Mouse (Mus musculus) midbrain, embryonic 11.5 days (tissue): ENCODE measurements around the gene Gm8890. TPM values are rescaled to one million over a fixed set of nuclear protein-coding genes. Genes with fewer than 3 reads are reported as not detected.
"Not testable (repeated sequence)": the region's sequence is repeated elsewhere in the genome, so short reads cannot be mapped to it uniquely, and the experiment has no call there.

ENCODE experiments used
- ATAC-seq: fragments of 200-750 bp; cut with Nextera tagmentation; 2 replicates; pipeline ENCODE4 v1.8.0; 2017; ENCODE audit warnings: moderate TSS enrichment, moderate library complexity; ENCODE audit not compliant: low FRiP score
- DNase-seq: peaks from one replicate; pipeline ENCODE4 v3.0.0; 2015; ENCODE audit warnings: low spot score; ENCODE audit errors: missing footprints
- H3K27ac ChIP-seq: fragments of 300-500 bp; sonication (generic); 2 replicates; pipeline ENCODE4 v1.5.1; 2014; ENCODE audit warnings: low read depth, low read length
- H3K27me3 ChIP-seq: fragments of 300-500 bp; sonication (generic); 2 replicates; pipeline ENCODE4 v1.6.1; 2014; ENCODE audit warnings: mild to moderate bottlenecking, low read length, moderate library complexity, mixed read lengths; ENCODE audit not compliant: control insufficient read depth, insufficient read depth
- H3K36me3 ChIP-seq: fragments of 300-500 bp; sonication (generic); 2 replicates; pipeline ENCODE4 v1.6.1; 2014; ENCODE audit warnings: mild to moderate bottlenecking, low read length, moderate library complexity, mixed read lengths; ENCODE audit not compliant: control insufficient read depth, insufficient read depth
- H3K4me1 ChIP-seq: fragments of 300-500 bp; sonication (generic); 2 replicates; pipeline ENCODE4 v1.6.1; 2014; ENCODE audit warnings: low read length; ENCODE audit not compliant: control insufficient read depth, insufficient read depth
- H3K4me2 ChIP-seq: fragments of 300-500 bp; sonication (generic); 2 replicates; pipeline ENCODE4 v1.6.1; 2014; ENCODE audit warnings: mild to moderate bottlenecking, moderate library complexity
- H3K4me3 ChIP-seq: fragments of 300-500 bp; sonication (generic); 2 replicates; pipeline ENCODE4 v1.5.1; 2014; ENCODE audit warnings: low read depth, low read length
- H3K9ac ChIP-seq: fragments of 300-500 bp; sonication (generic); 2 replicates; pipeline ENCODE4 v1.6.1; 2014; ENCODE audit warnings: low read length
- H3K9me3 ChIP-seq: fragments of 300-500 bp; sonication (generic); 2 replicates; pipeline ENCODE4 v1.6.1; 2016; ENCODE audit warnings: low read length; ENCODE audit not compliant: control insufficient read depth
- WGBS: fragments of 180-500 bp; shearing (Covaris S2); extraction: QIAGEN DNeasy Blood & Tissue Kit; methylation state at CpG from one replicate; pipeline ENCODE4 v1.1.7; 2014; 5-methylcytosine and 5-hydroxymethylcytosine counted together
- polyA plus RNA-seq: library from polyadenylated mRNA; unstranded; fragments of >200 nt; fragmentation: Nextera tagmentation; extraction: Ambion mirVana; gene quantifications from 2 replicates; pipeline ENCODE4 v1.2.1, GENCODE M21; 2014

Gene Gm8890
- not detected in 2 replicates for polyA plus RNA-seq

DNA sequence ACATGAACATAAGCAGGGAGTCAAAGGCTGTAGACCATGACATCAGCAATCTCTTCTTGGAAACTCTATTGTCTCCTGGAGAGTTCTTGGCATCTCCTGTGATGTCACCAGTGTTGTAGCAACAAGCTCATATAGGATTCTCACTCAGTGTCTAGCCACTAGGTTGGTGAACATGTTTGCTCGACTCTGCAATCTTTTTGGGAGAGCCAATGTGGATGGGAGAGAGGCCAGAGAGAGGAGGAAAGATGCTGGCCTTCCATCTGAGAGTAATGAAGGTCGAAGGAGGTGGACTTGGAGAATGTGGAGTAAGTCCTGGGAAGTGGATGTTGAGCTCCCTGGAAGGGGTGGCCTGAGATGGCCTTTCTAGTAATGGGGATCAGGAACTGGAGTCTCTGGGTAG, at the start of gene Gm8890:
Gene Gm8890 (plus strand): TSS at position 301 of the 400 bp plus-strand sequence.
- ATAC-seq, H3K36me3 ChIP-seq, H3K27ac ChIP-seq, H3K4me2 ChIP-seq, DNase-seq, H3K9ac ChIP-seq, H3K4me1 ChIP-seq, H3K9me3 ChIP-seq, H3K27me3 ChIP-seq, H3K4me3 ChIP-seq: not testable (repeated sequence)
- no CpG with 5 or more reads among the region's 2 CpGs for WGBS

DNA sequence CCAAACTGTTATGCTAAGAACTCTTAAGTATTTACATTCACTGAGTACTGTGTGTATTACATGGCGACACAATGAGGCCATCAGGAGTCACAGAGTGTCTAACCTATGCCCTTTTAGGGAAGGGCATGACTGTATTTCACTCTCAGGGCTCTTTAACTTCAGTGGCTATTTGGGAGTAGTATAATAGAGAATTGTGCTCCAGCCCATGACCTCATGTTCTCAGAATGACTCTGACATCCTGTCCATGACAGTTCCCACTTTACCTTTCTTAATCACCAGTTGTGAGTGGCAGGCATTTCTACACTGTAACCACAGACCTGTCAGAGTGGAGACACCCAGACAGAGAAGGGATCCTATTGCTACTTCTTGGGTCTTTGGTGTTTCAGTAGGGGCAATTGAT, 388 bp downstream of the Gm8890 start:
- not testable (repeated sequence) for H3K4me2 ChIP-seq, ATAC-seq, H3K27ac ChIP-seq, H3K36me3 ChIP-seq, H3K9ac ChIP-seq, H3K27me3 ChIP-seq, DNase-seq, H3K4me3 ChIP-seq, H3K4me1 ChIP-seq, H3K9me3 ChIP-seq
- WGBS = 87% methylated on average over 1 of the region's 1 CpGs

Other genes starting within 250 kb of the Gm8890 start
- gene Gm8879, start 128.4 kb upstream of the Gm8890 start, polyA plus RNA-seq = not detected in 2 replicates
- not detected in 2 replicates for gene Gm5861, start 73.0 kb upstream of the Gm8890 start, polyA plus RNA-seq
- not detected in 2 replicates for gene Speer1, start 85.5 kb downstream of the Gm8890 start, polyA plus RNA-seq
- gene Gm8897, start 160.4 kb downstream of the Gm8890 start, polyA plus RNA-seq = not detected in 2 replicates
- gene Gm8906, start 246.7 kb downstream of the Gm8890 start, polyA plus RNA-seq = not detected in 2 replicates